Mouse (Mus musculus): Measurements from ENCODE around the gene Olfr1324. TPM values are rescaled to one million over a fixed set of nuclear protein-coding genes. Genes with fewer than 3 reads are reported as not detected.
"Not testable (repeated sequence)": the region's sequence is repeated elsewhere in the genome, so short reads cannot be mapped to it uniquely, and the experiment has no call there.

Gene Olfr1324
- not detected in 2 replicates for polyA plus RNA-seq (2012; ENCODE audit: insufficient read depth, insufficient read length, low replicate concordance, missing spikeins)

GRCm38 (mm10) chrX:50428398-50428797 is at the start of gene Olfr1324:
Olfr1324 (minus strand) TSS chrX:50428498.
- Histone ChIP-seq H3K4me1 (ENCODE audit: control insufficient read depth, insufficient read depth, low read length) (no peaks in the 10 kb centered on the region), H3K27ac (ENCODE audit: insufficient read depth, low read depth, low read length) (no peak within 1 kb of the TSS), H3K4me3 (ENCODE audit: insufficient read depth, low read depth, low read length) (no peak within 1 kb of the TSS)
- no peak for TF ChIP-seq POLR2A (IDR thresholded peaks at IDR 0.05; ENCODE audit: insufficient read depth, low read depth, low read length)
- TF ChIP-seq CTCF (IDR thresholded peaks at IDR 0.05; ENCODE audit: insufficient read depth, low read depth, low read length): no peak
- WGBS: 89% methylated on average over 1 of the region's 1 CpGs

- H3K4me3 ChIP-seq (ENCODE audit: insufficient read depth, low read depth, low read length); H3K27ac ChIP-seq (ENCODE audit: insufficient read depth, low read depth, low read length); H3K4me1 ChIP-seq (ENCODE audit: control insufficient read depth, insufficient read depth, low read length): not testable (repeated sequence)
- WGBS: 78% methylated on average over 6 of the region's 6 CpGs
Observed at GRCm38 (mm10) chrX:50470341-50470740, 42.0 kb upstream of the Olfr1324 start.

GRCm38 (mm10) chrX:50456136-50456535 is 27.8 kb upstream of the Olfr1324 start:
- no peak overlapping the region for H3K4me3 ChIP-seq (ENCODE audit: insufficient read depth, low read depth, low read length)
- TF ChIP-seq CTCF (IDR thresholded peaks at IDR 0.05; ENCODE audit: insufficient read depth, low read depth, low read length) (no peak), POLR2A (IDR thresholded peaks at IDR 0.05; ENCODE audit: insufficient read depth, low read depth, low read length) (no peak)
- WGBS: 29% methylated on average over 1 of the region's 1 CpGs
- no peak overlapping the region for H3K27ac ChIP-seq (ENCODE audit: insufficient read depth, low read depth, low read length)
- H3K4me1 ChIP-seq (ENCODE audit: control insufficient read depth, insufficient read depth, low read length): no peaks in the 10 kb centered on the region

GRCm38 (mm10) chrX:50443352-50443751 is 15.1 kb upstream of the Olfr1324 start:
- Histone ChIP-seq H3K4me1 (ENCODE audit: control insufficient read depth, insufficient read depth, low read length) (no peaks in the 10 kb centered on the region), H3K4me3 (ENCODE audit: insufficient read depth, low read depth, low read length) (no peak overlapping the region), H3K27ac (ENCODE audit: insufficient read depth, low read depth, low read length) (no peak overlapping the region)
- 58% methylated on average over 1 of the region's 1 CpGs for WGBS
- no peak for TF ChIP-seq POLR2A (IDR thresholded peaks at IDR 0.05; ENCODE audit: insufficient read depth, low read depth, low read length)
- TF ChIP-seq CTCF (IDR thresholded peaks at IDR 0.05; ENCODE audit: insufficient read depth, low read depth, low read length): no peak

- no peak overlapping the region for H3K27ac ChIP-seq (ENCODE audit: insufficient read depth, low read depth, low read length)
- H3K4me1 ChIP-seq (ENCODE audit: control insufficient read depth, insufficient read depth, low read length): no peaks in the 10 kb centered on the region
- TF ChIP-seq POLR2A (IDR thresholded peaks at IDR 0.05; ENCODE audit: insufficient read depth, low read depth, low read length) (no peak), CTCF (IDR thresholded peaks at IDR 0.05; ENCODE audit: insufficient read depth, low read depth, low read length) (no peak)
- 54% methylated on average over 1 of the region's 1 CpGs for WGBS
- H3K4me3 ChIP-seq (ENCODE audit: insufficient read depth, low read depth, low read length): no peak overlapping the region
Observed at GRCm38 (mm10) chrX:50442696-50443095, 14.4 kb upstream of the Olfr1324 start.

- 58% methylated on average over 2 of the region's 2 CpGs for WGBS
- no peak overlapping the region for H3K27ac ChIP-seq (ENCODE audit: insufficient read depth, low read depth, low read length)
- TF ChIP-seq POLR2A (IDR thresholded peaks at IDR 0.05; ENCODE audit: insufficient read depth, low read depth, low read length): no peak
- TF ChIP-seq CTCF (IDR thresholded peaks at IDR 0.05; ENCODE audit: insufficient read depth, low read depth, low read length): no peak
- no peaks in the 10 kb centered on the region for H3K4me1 ChIP-seq (ENCODE audit: control insufficient read depth, insufficient read depth, low read length)
- H3K4me3 ChIP-seq (ENCODE audit: insufficient read depth, low read depth, low read length): no peak overlapping the region
Observed at GRCm38 (mm10) chrX:50432499-50432898, 4.2 kb upstream of the Olfr1324 start.

GRCm38 (mm10) chrX:50427712-50428328 is 478 bp downstream of the Olfr1324 start:
- H3K4me3 ChIP-seq (ENCODE audit: insufficient read depth, low read depth, low read length): no peak overlapping the region
- no peak overlapping the region for H3K27ac ChIP-seq (ENCODE audit: insufficient read depth, low read depth, low read length)
- WGBS: 48% methylated on average over 2 of the region's 2 CpGs
- H3K4me1 ChIP-seq (ENCODE audit: control insufficient read depth, insufficient read depth, low read length): no peaks in the 10 kb centered on the region
- TF ChIP-seq CTCF (IDR thresholded peaks at IDR 0.05; ENCODE audit: insufficient read depth, low read depth, low read length) (no peak), POLR2A (IDR thresholded peaks at IDR 0.05; ENCODE audit: insufficient read depth, low read depth, low read length) (no peak)

GRCm38 (mm10) chrX:50425899-50426436 is 2.3 kb downstream of the Olfr1324 start:
- no peak for TF ChIP-seq CTCF (IDR thresholded peaks at IDR 0.05; ENCODE audit: insufficient read depth, low read depth, low read length)
- no peak for TF ChIP-seq POLR2A (IDR thresholded peaks at IDR 0.05; ENCODE audit: insufficient read depth, low read depth, low read length)
- H3K4me1 ChIP-seq (ENCODE audit: control insufficient read depth, insufficient read depth, low read length): no peaks in the 10 kb centered on the region
- H3K27ac ChIP-seq (ENCODE audit: insufficient read depth, low read depth, low read length): no peak overlapping the region
- no peak overlapping the region for H3K4me3 ChIP-seq (ENCODE audit: insufficient read depth, low read depth, low read length)
- WGBS: 78% methylated on average over 3 of the region's 3 CpGs

GRCm38 (mm10) chrX:50410361-50410760 is 17.9 kb downstream of the Olfr1324 start:
- 85% methylated on average over 8 of the region's 8 CpGs for WGBS

GRCm38 (mm10) chrX:50390616-50391015 is 37.7 kb downstream of the Olfr1324 start:
- H3K4me1 ChIP-seq (ENCODE audit: control insufficient read depth, insufficient read depth, low read length); H3K27ac ChIP-seq (ENCODE audit: insufficient read depth, low read depth, low read length); H3K4me3 ChIP-seq (ENCODE audit: insufficient read depth, low read depth, low read length): not testable (repeated sequence)
- WGBS: 57% methylated on average over 4 of the region's 4 CpGs

More at GRCm38 (mm10) chrX:50410361-50410760, 17.9 kb downstream of the Olfr1324 start:
- not testable (repeated sequence) for H3K4me1 ChIP-seq (ENCODE audit: control insufficient read depth, insufficient read depth, low read length); H3K27ac ChIP-seq (ENCODE audit: insufficient read depth, low read depth, low read length); H3K4me3 ChIP-seq (ENCODE audit: insufficient read depth, low read depth, low read length)
